Mouse (Mus musculus): ENCODE measurements around the gene Gstp1.
"Not testable (repeated sequence)": the region's sequence is repeated elsewhere in the genome, so short reads cannot be mapped to it uniquely, and the experiment has no call there.

Gstp1 gene

GRCm38 (mm10) chr19:4037154-4037787, 514 bp downstream of the Gstp1 start:
- not testable (repeated sequence) for DNase-seq

- no peak for DNase-seq
Measured at GRCm38 (mm10) chr19:4036327-4037045, 1.3 kb downstream of the Gstp1 start.

- no peak for DNase-seq
Measured at GRCm38 (mm10) chr19:4033742-4034141, 4.0 kb downstream of the Gstp1 start.

- DNase-seq: no peak
Measured at GRCm38 (mm10) chr19:4033298-4033697, 4.5 kb downstream of the Gstp1 start.

- DNase-seq: no peak
Measured at GRCm38 (mm10) chr19:4032668-4033067, 5.1 kb downstream of the Gstp1 start.

- DNase-seq: no peak
Measured at GRCm38 (mm10) chr19:4027576-4027975, 10.2 kb downstream of the Gstp1 start.

- DNase-seq: no peak
Measured at GRCm38 (mm10) chr19:4023185-4023584, 14.6 kb downstream of the Gstp1 start.

GRCm38 (mm10) chr19:4018743-4019583, 18.8 kb downstream of the Gstp1 start:
- peak; percentile 83 to 89 for DNase-seq

- no peak for DNase-seq
Measured at GRCm38 (mm10) chr19:4017921-4018587, 19.7 kb downstream of the Gstp1 start.

- no peak for DNase-seq
Measured at GRCm38 (mm10) chr19:4015635-4016034, 22.1 kb downstream of the Gstp1 start.

- no peak for DNase-seq
Measured at GRCm38 (mm10) chr19:4014802-4015201, 23.0 kb downstream of the Gstp1 start.

GRCm38 (mm10) chr19:4013066-4013465, 24.7 kb downstream of the Gstp1 start:
- DNase-seq: no peak

- peak; percentile 98 for DNase-seq
Measured at GRCm38 (mm10) chr19:4012432-4013022, 25.3 kb downstream of the Gstp1 start, which contains the start of gene Ndufv1. TSS of gene Ndufv1 (minus strand) at chr19:4012806.

- DNase-seq: no peak
Measured at GRCm38 (mm10) chr19:4011086-4011485, 26.7 kb downstream of the Gstp1 start.

- DNase-seq: no peak
Measured at GRCm38 (mm10) chr19:4005971-4006370, 31.8 kb downstream of the Gstp1 start.

GRCm38 (mm10) chr19:4005091-4005490, 32.7 kb downstream of the Gstp1 start:
- DNase-seq: no peak

- no peak for DNase-seq
Measured at GRCm38 (mm10) chr19:4004331-4004730, 33.5 kb downstream of the Gstp1 start.

GRCm38 (mm10) chr19:4003641-4004040, 34.1 kb downstream of the Gstp1 start:
- DNase-seq: no peak

- DNase-seq: no peak
Measured at GRCm38 (mm10) chr19:4003112-4003511, 34.7 kb downstream of the Gstp1 start, which contains the start of gene Doc2g. TSS of gene Doc2g (plus strand) at chr19:4003313.

- no peak for DNase-seq
Measured at GRCm38 (mm10) chr19:4001752-4002151, 36.0 kb downstream of the Gstp1 start.

GRCm38 (mm10) chr19:4000949-4001525, 36.7 kb downstream of the Gstp1 start:
- no peak for DNase-seq
